Mouse (Mus musculus) forebrain, embryonic 10.5 days (tissue): ENCODE measurements around the gene Letm1. TPM values are rescaled to one million over a fixed set of nuclear protein-coding genes. Genes with fewer than 3 reads are reported as not detected.

Experiments
- DNase-seq: peaks from one replicate; pipeline ENCODE4 v3.0.0-alpha.2; 2017; ENCODE audit warnings: low spot score; ENCODE audit errors: extremely low spot score
- H3K27ac ChIP-seq: fragments of 300-500 bp; sonication (generic); 2 replicates; pipeline ENCODE4 v1.5.1; 2016; ENCODE audit warnings: mild to moderate bottlenecking
- H3K27me3 ChIP-seq: fragments of 300-500 bp; sonication (generic); 2 replicates; pipeline ENCODE4 v1.6.1; 2016; ENCODE audit warnings: mild to moderate bottlenecking; ENCODE audit not compliant: poor library complexity, severe bottlenecking
- H3K36me3 ChIP-seq: fragments of 300-500 bp; sonication (generic); replicated peaks from 2 replicates; pipeline ENCODE4 v1.6.1; 2016; ENCODE audit warnings: mild to moderate bottlenecking, moderate library complexity
- H3K4me1 ChIP-seq: fragments of 300-500 bp; sonication (generic); 2 replicates; pipeline ENCODE4 v1.6.1; 2016
- H3K4me3 ChIP-seq: fragments of 300-500 bp; sonication (generic); 2 replicates; pipeline ENCODE4 v1.5.1; 2016; ENCODE audit warnings: mild to moderate bottlenecking, moderate library complexity
- H3K9me3 ChIP-seq: fragments of 300-500 bp; sonication (generic); 2 replicates; pipeline ENCODE4 v1.6.1; 2016; ENCODE audit warnings: mild to moderate bottlenecking, moderate library complexity
- WGBS: fragments of 180-500 bp; shearing (Covaris S2); methylation state at CpG from one replicate; pipeline ENCODE4 v1.1.7; 2016; 5-methylcytosine and 5-hydroxymethylcytosine counted together
- polyA plus RNA-seq: library from polyadenylated mRNA; unstranded; fragments of >200 nt; fragmentation: Nextera tagmentation; extraction: Ambion mirVana; gene quantifications from 2 replicates; pipeline ENCODE4 v1.2.1, GENCODE M21; 2016

The Letm1 gene
- polyA plus RNA-seq, 1 experiment from 2014 or later, result 57.8 TPM

DNA sequence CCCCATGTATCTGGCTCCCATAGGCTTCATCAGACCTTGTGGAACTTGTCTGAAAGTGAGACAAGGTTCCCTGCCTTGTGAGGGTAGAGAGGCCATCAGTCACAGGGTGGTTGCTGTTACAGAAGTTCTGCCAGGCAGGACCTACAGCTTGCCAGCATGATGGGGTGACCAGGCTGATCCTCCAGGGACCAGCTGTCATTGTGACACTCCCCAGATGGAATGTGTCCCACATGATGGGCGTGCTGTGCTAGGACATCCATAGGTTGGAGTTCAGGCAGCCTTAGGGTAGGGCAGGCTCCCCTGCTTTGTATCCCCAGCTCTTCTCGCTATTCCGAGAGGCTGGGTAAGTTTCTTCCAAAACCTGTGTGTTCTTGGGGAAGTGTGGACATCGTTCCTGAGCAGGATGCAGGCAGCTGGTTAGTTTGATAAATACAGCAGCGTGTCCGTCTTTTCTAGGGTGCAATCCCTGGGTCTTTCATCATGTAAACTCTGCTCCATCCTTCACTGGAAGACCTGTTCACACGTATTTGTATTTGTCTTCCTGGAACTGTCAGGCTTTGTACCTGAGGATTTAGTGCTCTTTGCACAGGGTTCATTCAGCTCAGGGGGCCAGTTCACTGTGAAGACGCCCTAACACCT, 61.6 kb downstream of the Letm1 start:
- WGBS, result 14% methylated on average over 8 of the region's 8 CpGs
- H3K4me3 ChIP-seq, result peak overlapping the region; percentile 87
- H3K4me1 ChIP-seq, result peaks cover 84% of the 10 kb centered on the region
- DNase-seq, result no peak
- H3K27me3 ChIP-seq, result peaks cover 94% of the 10 kb centered on the region
- peak overlapping the region; percentile 93 for H3K27ac ChIP-seq
- H3K9me3 ChIP-seq, result no peaks in the 10 kb centered on the region
- peaks cover 31% of the 10 kb centered on the region for H3K36me3 ChIP-seq

DNA sequence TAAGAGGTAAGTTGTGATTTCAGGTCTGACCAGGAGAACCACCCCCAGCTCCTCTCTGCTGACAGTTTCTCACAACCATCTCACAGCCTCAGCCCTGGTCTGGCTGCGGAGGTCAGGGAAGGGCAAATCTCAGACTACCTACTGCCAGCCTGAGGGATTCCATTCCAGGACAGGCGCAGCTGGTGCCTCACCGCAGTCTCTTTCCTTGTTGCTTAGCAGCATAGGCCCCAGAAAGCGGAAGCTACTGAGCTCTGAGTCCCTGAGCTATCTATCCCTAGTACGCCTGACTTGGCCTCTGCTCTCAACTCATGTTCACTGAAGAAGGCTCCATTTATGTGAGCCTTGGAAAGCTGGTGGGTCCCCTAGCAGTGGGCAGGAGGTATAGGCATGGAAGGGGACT, 64.2 kb downstream of the Letm1 start:
- no peak overlapping the region for H3K4me3 ChIP-seq
- H3K36me3 ChIP-seq, result peaks cover 7% of the 10 kb centered on the region; the same call in 1 of the 2 replicates
- DNase-seq, result no peak
- H3K27ac ChIP-seq, result peak overlapping the region; percentile 46; the same call in 1 of the 2 replicates
- no peaks in the 10 kb centered on the region for H3K9me3 ChIP-seq
- WGBS, result 68% methylated on average over 5 of the region's 5 CpGs
- peaks cover 75% of the 10 kb centered on the region for H3K4me1 ChIP-seq
- H3K27me3 ChIP-seq, result peaks cover 91% of the 10 kb centered on the region

GRCm38 (mm10) chr5:33716467-33716866, 66.2 kb downstream of the Letm1 start:
- no peaks in the 10 kb centered on the region for H3K36me3 ChIP-seq
- H3K4me3 ChIP-seq, result no peak overlapping the region
- 82% methylated on average over 6 of the region's 6 CpGs for WGBS
- peaks cover 55% of the 10 kb centered on the region for H3K4me1 ChIP-seq
- H3K27ac ChIP-seq, result 0 out of 2 replicates have a peak overlapping the region, but pooled peaks have one; percentile 20
- no peak for DNase-seq
- peaks cover 86% of the 10 kb centered on the region for H3K27me3 ChIP-seq
- H3K9me3 ChIP-seq, result no peaks in the 10 kb centered on the region

DNA sequence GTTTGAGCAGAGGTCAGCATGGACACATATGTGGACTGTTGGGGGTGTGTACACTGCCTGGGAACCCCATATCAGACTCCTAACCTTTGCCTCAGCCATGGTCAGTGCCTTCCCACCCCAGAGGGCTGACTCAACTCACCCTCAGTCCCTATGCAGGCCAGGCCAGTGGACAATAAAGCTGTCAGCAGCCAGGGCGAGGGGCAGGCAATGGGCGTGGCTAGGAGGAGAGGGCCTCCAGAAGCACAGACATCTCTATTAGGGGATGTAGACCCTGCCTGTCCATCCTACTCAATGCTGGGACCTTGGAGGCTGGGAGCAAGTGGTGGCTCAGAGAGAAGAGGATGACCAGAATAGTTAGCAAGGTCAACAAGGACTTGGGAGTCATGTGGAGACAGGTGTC, 67.4 kb downstream of the Letm1 start:
- H3K27me3 ChIP-seq, result peaks cover 80% of the 10 kb centered on the region
- H3K9me3 ChIP-seq, result no peaks in the 10 kb centered on the region
- no peak overlapping the region for H3K4me3 ChIP-seq
- peak overlapping the region; percentile 35; the same call in 1 of the 2 replicates for H3K27ac ChIP-seq
- H3K4me1 ChIP-seq, result peaks cover 42% of the 10 kb centered on the region
- H3K36me3 ChIP-seq, result no peaks in the 10 kb centered on the region
- DNase-seq, result no peak
- WGBS, result 63% methylated on average over 2 of the region's 2 CpGs

DNA sequence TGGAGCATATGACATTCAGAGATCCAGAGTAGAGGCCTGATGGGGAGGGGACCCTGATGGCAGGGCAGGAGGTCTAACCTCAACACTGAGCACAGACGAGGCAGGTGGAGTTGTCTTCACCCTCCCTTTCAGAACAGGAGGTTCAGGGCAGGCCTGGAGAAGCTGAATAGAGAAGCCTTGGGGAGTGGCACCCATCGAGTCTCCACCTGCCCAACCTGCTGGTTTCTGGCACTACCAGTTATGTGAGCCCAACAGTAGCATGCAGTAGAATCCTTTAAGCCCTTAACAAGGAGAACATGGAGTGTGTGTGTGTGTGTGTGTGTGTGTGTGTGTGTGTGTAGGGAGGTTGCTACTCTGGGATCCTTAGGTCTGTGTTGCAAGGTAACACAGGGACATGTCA, 70.1 kb downstream of the Letm1 start:
- H3K27ac ChIP-seq, result no peak overlapping the region
- H3K27me3 ChIP-seq, result peaks cover 65% of the 10 kb centered on the region
- 86% methylated on average over 2 of the region's 2 CpGs for WGBS
- H3K9me3 ChIP-seq, result no peaks in the 10 kb centered on the region
- H3K36me3 ChIP-seq, result no peaks in the 10 kb centered on the region
- no peak overlapping the region for H3K4me3 ChIP-seq
- DNase-seq, result no peak
- peaks cover 35% of the 10 kb centered on the region for H3K4me1 ChIP-seq

- WGBS, result 36% methylated on average over 2 of the region's 2 CpGs
- H3K36me3 ChIP-seq, result no peaks in the 10 kb centered on the region
- peak overlapping the region; percentile 13; the same call in 1 of the 2 replicates for H3K27ac ChIP-seq
- peaks cover 69% of the 10 kb centered on the region for H3K27me3 ChIP-seq
- peaks cover 44% of the 10 kb centered on the region for H3K4me1 ChIP-seq
- H3K4me3 ChIP-seq, result no peak overlapping the region
- no peaks in the 10 kb centered on the region for H3K9me3 ChIP-seq
- no peak for DNase-seq
Observed at GRCm38 (mm10) chr5:33709037-33709436, 73.6 kb downstream of the Letm1 start.

DNA sequence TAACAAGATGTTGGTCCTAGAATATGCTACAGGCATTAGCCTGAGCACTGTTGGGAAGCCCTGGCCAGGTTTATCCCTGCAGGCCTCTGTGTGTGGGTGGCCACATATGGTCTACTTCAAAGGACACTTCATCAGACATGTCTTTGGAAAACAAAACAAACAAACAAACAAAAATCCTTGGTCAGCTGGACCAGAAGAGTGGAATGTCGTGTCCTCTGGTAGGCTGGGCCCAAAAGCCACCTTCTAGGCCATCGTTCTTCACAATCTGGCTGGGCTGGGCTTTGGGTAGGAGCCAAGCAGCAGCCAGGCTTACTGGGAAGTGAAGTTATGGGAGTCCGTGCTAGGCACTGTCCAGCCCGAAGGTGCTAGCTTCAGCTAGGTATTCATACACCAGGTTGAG, 75.5 kb downstream of the Letm1 start:
- peak overlapping the region; percentile 83 for H3K27ac ChIP-seq
- no peak for DNase-seq
- H3K36me3 ChIP-seq, result no peaks in the 10 kb centered on the region
- no peaks in the 10 kb centered on the region for H3K9me3 ChIP-seq
- H3K4me3 ChIP-seq, result no peak overlapping the region
- H3K27me3 ChIP-seq, result peaks cover 70% of the 10 kb centered on the region
- peaks cover 62% of the 10 kb centered on the region for H3K4me1 ChIP-seq
- WGBS, result 90% methylated on average over 4 of the region's 4 CpGs

- no peak for DNase-seq
- WGBS, result 86% methylated on average over 1 of the region's 1 CpGs
- Histone ChIP-seq H3K27me3 (peaks cover 75% of the 10 kb centered on the region), H3K9me3 (no peaks in the 10 kb centered on the region), H3K4me3 (0 out of 2 replicates have a peak overlapping the region, but pooled peaks have one; percentile 1), H3K36me3 (no peaks in the 10 kb centered on the region), H3K27ac (peak overlapping the region; percentile 83), H3K4me1 (peaks cover 71% of the 10 kb centered on the region)
Observed at GRCm38 (mm10) chr5:33706350-33706629, 76.3 kb downstream of the Letm1 start.

- Histone ChIP-seq H3K9me3 (no peaks in the 10 kb centered on the region), H3K4me1 (peaks cover 76% of the 10 kb centered on the region), H3K4me3 (peak overlapping the region; percentile 33), H3K36me3 (no peaks in the 10 kb centered on the region), H3K27ac (peak overlapping the region; percentile 83), H3K27me3 (peaks cover 79% of the 10 kb centered on the region)
- no peak for DNase-seq
- 18% methylated on average over 9 of the region's 9 CpGs for WGBS
Observed at GRCm38 (mm10) chr5:33705612-33706349, 76.8 kb downstream of the Letm1 start.

DNA sequence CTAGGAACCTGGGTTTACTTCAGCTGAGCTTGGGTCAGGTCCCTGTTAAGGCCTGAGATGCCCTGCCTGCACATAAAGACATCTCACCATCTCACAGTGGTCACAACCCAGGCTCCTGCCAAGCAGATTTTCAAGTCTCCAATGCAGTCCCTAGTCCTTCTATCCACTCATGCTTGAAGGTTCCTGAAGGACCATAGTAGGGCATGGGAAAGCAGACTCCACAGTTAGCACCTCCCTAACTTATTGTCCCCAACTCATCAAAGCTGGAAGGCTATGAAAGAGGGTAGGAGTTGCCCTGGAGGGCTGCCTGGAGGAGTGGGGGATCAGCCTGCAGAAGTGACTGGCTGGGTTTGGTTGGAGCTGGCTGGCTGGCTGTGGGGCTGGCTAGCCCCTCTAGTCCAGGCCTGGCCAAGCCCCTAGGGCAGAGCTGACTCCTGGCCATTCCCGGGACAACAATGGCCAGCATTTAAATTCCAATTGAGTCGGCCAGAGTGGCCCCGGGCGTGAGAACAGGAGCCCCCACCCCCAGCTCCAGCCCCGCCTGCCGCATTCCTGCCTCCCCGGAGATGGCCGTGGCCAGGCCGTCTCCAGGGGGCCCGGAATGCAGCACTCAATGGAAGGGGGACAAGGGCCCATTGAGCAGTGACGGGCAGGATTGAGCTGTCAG, 77.5 kb downstream of the Letm1 start:
- H3K9me3 ChIP-seq, result no peaks in the 10 kb centered on the region
- H3K36me3 ChIP-seq, result no peaks in the 10 kb centered on the region
- H3K27me3 ChIP-seq, result peaks cover 81% of the 10 kb centered on the region
- H3K4me1 ChIP-seq, result peaks cover 83% of the 10 kb centered on the region
- peak overlapping the region; percentile 33 for H3K4me3 ChIP-seq
- DNase-seq, result peak; percentile 83
- under 1% methylated on average over 11 of the region's 11 CpGs for WGBS
- H3K27ac ChIP-seq, result peak overlapping the region; percentile 83

GRCm38 (mm10) chr5:33703999-33704398, 78.6 kb downstream of the Letm1 start:
- Histone ChIP-seq H3K4me3 (peak overlapping the region; percentile 1; the same call in 1 of the 2 replicates), H3K27ac (peak overlapping the region; percentile 83), H3K36me3 (no peaks in the 10 kb centered on the region), H3K27me3 (peaks cover 92% of the 10 kb centered on the region), H3K4me1 (peaks cover 90% of the 10 kb centered on the region), H3K9me3 (no peaks in the 10 kb centered on the region)
- 33% methylated on average over 8 of the region's 8 CpGs for WGBS
- no peak for DNase-seq

- Histone ChIP-seq H3K27me3 (peaks cover 99% of the 10 kb centered on the region), H3K9me3 (no peaks in the 10 kb centered on the region), H3K36me3 (no peaks in the 10 kb centered on the region), H3K4me1 (peaks cover 100% of the 10 kb centered on the region), H3K4me3 (no peak overlapping the region), H3K27ac (peak overlapping the region; percentile 27; the same call in 1 of the 2 replicates)
- 88% methylated on average over 11 of the region's 11 CpGs for WGBS
- no peak for DNase-seq
Observed at GRCm38 (mm10) chr5:33701832-33702231, 80.8 kb downstream of the Letm1 start.

GRCm38 (mm10) chr5:33700010-33700409, 82.6 kb downstream of the Letm1 start:
- Histone ChIP-seq H3K4me3 (no peak overlapping the region), H3K9me3 (no peaks in the 10 kb centered on the region), H3K36me3 (no peaks in the 10 kb centered on the region), H3K4me1 (peaks cover 100% of the 10 kb centered on the region), H3K27ac (peak overlapping the region; percentile 92), H3K27me3 (peaks cover 99% of the 10 kb centered on the region)
- no peak for DNase-seq
- WGBS, result 54% methylated on average over 13 of the region's 13 CpGs
